Mouse (Mus musculus) C2C12 (cell line): ENCODE measurements around the gene Atp1a1. TPM values are rescaled to one million over a fixed set of nuclear protein-coding genes. Genes with fewer than 3 reads are reported as not detected.

ENCODE experiments used
- H3K27me3 ChIP-seq: one replicate; pipeline ENCODE4 v1.6.1; 2011; ENCODE audit not compliant: control insufficient read depth, insufficient read depth, insufficient read length
- H3K36me3 ChIP-seq: one replicate; pipeline ENCODE4 v1.6.1; 2011; ENCODE audit not compliant: control insufficient read depth, insufficient read depth
- H3K4me3 ChIP-seq: one replicate; pipeline ENCODE4 v1.5.1; 2011; ENCODE audit warnings: mild to moderate bottlenecking, control low read depth; ENCODE audit not compliant: poor library complexity, insufficient read depth, severe bottlenecking
- H3K79me2 ChIP-seq: one replicate; pipeline ENCODE4 v1.6.1; 2011; ENCODE audit not compliant: control insufficient read depth, insufficient read depth
- H3K79me3 ChIP-seq: one replicate; pipeline ENCODE4 v1.6.1; 2011; ENCODE audit warnings: low read depth, control low read depth
- H3ac ChIP-seq: one replicate; pipeline ENCODE3; 2011; ENCODE audit warnings: low read depth; ENCODE audit not compliant: control insufficient read depth, insufficient read length
- CEBPB ChIP-seq: IDR thresholded peaks from one replicate; pipeline ENCODE4 v1.6.1; 2011; ENCODE audit warnings: low read depth, mild to moderate bottlenecking, control low read depth, moderate library complexity
- CTCF ChIP-seq: IDR thresholded peaks from one replicate; pipeline ENCODE4 v1.5.1; 2011; ENCODE audit not compliant: control insufficient read depth, insufficient read depth, insufficient read length
- FOSL1 ChIP-seq: IDR thresholded peaks from one replicate; pipeline ENCODE4 v1.8.0; 2011; ENCODE audit warnings: mild to moderate bottlenecking, low read length; ENCODE audit not compliant: poor library complexity, insufficient read depth, severe bottlenecking
- MAX ChIP-seq: IDR thresholded peaks from one replicate; pipeline ENCODE4 v1.6.1; 2011; ENCODE audit warnings: mild to moderate bottlenecking, control low read depth
- MYOD1 ChIP-seq: IDR thresholded peaks from one replicate; pipeline ENCODE4 v1.6.1; 2011; ENCODE audit warnings: low read depth; ENCODE audit not compliant: control insufficient read depth, insufficient read length
- MYOG ChIP-seq: IDR thresholded peaks from one replicate; pipeline ENCODE4 v1.6.1; 2011; ENCODE audit not compliant: control insufficient read depth, insufficient read length; ENCODE audit errors: extremely low read depth
- USF1 ChIP-seq: IDR thresholded peaks from one replicate; pipeline ENCODE4 v1.6.1; 2011; ENCODE audit warnings: low read depth, mild to moderate bottlenecking, control low read depth, moderate library complexity
- polyA plus RNA-seq: library from polyadenylated mRNA; unstranded; fragments of >200 nt; fragmentation: generic; extraction: Trizol; gene quantifications from one replicate; pipeline ENCODE4 v1.2.1, GENCODE M21; 2012; ENCODE audit warnings: missing spikeins

Gene Atp1a1
- polyA plus RNA-seq, 1 experiment, result 228 TPM

GRCm38 (mm10) chr3:101596686-101597085 lies 7.8 kb downstream of the Atp1a1 start:
- H3K79me2 ChIP-seq, result peaks cover 72% of the 10 kb centered on the region
- no peak overlapping the region for H3ac ChIP-seq
- peaks cover 61% of the 10 kb centered on the region for H3K79me3 ChIP-seq
- TF ChIP-seq MAX (no peak), MYOD1 (no peak), CTCF (no peak), MYOG (no peak), CEBPB (no peak), FOSL1 (no peak), USF1 (no peak)
- no peak overlapping the region for H3K4me3 ChIP-seq
- peaks cover 42% of the 10 kb centered on the region for H3K36me3 ChIP-seq
- H3K27me3 ChIP-seq, result no peaks in the 10 kb centered on the region

DNA sequence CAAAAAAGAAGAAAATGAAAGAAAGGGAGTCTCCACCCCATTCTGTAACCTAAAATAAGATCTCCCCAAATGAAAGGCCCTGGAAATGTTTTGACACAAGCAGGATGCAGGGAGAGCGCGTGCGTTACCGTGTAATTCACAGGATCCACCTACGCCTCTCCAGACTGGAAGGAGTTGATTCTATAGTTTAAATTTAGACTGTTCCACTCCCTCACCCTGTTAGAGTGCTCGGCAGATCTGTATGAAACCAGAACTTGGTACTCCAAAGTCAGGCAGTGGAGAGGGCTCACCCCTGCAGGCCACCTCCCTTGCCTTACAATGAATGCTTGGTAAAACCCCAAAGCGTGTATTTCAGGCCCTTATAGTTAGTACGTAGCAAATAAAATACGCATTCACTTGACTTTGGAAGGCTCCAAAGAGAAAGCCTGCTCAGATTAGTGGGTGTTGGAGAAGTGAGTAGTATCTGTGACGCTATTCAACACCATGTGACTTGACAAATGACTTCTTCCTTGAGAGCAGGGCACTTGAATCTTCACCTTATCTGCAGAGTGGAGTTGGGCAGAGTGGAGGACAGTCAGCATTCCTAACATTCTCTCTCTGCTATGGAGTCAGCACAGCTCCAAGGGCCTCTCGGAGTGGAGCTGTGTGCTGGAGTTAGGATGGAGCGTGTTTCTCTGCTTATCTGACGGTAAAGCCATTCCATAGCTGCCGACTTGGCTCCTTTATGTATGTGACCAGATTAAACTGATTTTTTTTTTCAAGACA lies 8.4 kb downstream of the Atp1a1 start:
- TF ChIP-seq MYOG (no peak), MAX (no peak), FOSL1 (no peak), USF1 (no peak), CEBPB (no peak), CTCF (no peak), MYOD1 (no peak)
- Histone ChIP-seq H3K79me2 (peaks cover 65% of the 10 kb centered on the region), H3K36me3 (peaks cover 48% of the 10 kb centered on the region), H3K4me3 (no peak overlapping the region), H3K79me3 (peaks cover 56% of the 10 kb centered on the region), H3K27me3 (no peaks in the 10 kb centered on the region), H3ac (no peak overlapping the region)

- TF ChIP-seq MAX (no peak), MYOG (no peak), CTCF (no peak), FOSL1 (no peak), USF1 (no peak), MYOD1 (no peak), CEBPB (no peak)
- Histone ChIP-seq H3K79me2 (peaks cover 55% of the 10 kb centered on the region), H3K36me3 (peaks cover 59% of the 10 kb centered on the region), H3ac (no peak overlapping the region), H3K4me3 (no peak overlapping the region), H3K27me3 (no peaks in the 10 kb centered on the region), H3K79me3 (peaks cover 51% of the 10 kb centered on the region)
These were observed 9.5 kb downstream of the Atp1a1 start for GRCm38 (mm10) chr3:101594982-101595381.

DNA sequence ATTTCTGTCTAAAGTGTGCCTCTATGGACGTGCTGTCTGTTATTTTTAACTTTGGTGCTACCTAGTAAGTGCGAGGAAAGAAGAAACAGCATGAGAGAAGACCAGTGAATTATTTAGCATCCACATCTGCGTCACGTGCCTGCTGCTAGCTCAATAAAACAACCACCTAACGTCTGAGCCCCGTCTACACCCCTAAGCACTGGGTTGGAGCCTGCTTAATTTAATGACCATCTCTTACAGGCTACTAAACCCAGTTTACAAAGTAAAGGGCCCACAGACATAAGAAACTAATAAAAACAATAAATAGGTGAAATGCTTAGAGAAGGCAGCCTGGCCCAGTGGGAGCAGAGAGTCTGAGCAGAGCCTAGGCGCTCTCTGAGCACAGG lies 11.2 kb downstream of the Atp1a1 start:
- peaks cover 34% of the 10 kb centered on the region for H3K79me3 ChIP-seq
- peaks cover 71% of the 10 kb centered on the region for H3K36me3 ChIP-seq
- TF ChIP-seq MYOG (no peak), CTCF (no peak), USF1 (no peak), CEBPB (no peak), MYOD1 (no peak), MAX (no peak), FOSL1 (no peak)
- H3K4me3 ChIP-seq, result no peak overlapping the region
- peaks cover 38% of the 10 kb centered on the region for H3K79me2 ChIP-seq
- H3K27me3 ChIP-seq, result no peaks in the 10 kb centered on the region
- H3ac ChIP-seq, result no peak overlapping the region

DNA sequence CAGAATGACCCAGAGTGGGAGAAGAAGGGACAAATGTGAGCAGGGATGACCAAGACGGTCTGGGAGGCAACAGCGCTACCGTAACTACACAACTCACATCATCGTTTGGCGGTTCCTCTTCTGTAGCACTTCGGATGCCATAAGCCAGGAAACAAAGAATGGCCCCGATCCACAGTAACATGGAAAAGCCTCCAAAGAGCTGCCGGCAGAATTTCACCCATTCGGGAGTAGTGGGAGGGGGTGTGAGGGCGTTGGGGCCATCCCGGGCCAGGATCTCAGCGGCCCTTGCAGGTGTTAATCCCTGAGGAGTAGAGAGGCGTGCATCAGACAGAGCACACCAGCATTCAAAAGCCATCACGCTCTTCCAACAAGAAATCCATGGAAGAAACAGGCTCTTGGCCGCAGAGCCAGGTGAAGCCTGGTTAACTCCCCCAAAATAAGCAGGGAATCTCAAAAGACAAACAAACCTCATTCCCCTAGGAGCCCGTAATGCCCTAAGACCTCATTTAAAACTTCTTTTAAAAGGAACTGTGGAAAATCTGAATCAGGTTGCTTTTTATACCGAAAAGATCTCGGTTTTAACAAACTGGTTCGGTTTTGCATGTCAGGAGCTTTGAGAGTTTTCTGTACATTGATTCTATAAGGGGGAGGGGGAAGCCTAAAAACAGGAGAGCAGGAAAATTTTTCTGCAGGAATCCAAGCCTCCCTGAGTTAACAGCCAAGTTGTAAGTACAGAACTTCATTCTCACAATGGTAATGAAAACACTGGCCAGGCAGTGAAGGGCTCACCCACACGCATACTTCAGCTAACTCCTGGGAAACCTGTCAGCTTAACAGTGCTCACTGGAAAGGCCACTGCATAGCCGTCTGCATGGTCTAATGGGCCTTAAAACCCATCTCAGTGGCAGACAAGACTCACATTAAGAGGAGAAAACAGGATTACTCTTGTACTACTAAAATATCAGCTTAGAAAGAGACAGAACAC lies 11.9 kb downstream of the Atp1a1 start:
- no peak overlapping the region for H3ac ChIP-seq
- H3K36me3 ChIP-seq, result peaks cover 77% of the 10 kb centered on the region
- no peaks in the 10 kb centered on the region for H3K27me3 ChIP-seq
- peaks cover 27% of the 10 kb centered on the region for H3K79me3 ChIP-seq
- H3K4me3 ChIP-seq, result no peak overlapping the region
- no peak for TF ChIP-seq FOSL1
- no peak for TF ChIP-seq MYOG
- no peak for TF ChIP-seq USF1
- no peak for TF ChIP-seq CEBPB
- no peak for TF ChIP-seq CTCF
- TF ChIP-seq MAX, result no peak
- no peak for TF ChIP-seq MYOD1
- H3K79me2 ChIP-seq, result peaks cover 31% of the 10 kb centered on the region
